Mouse (Mus musculus) forebrain, embryonic 14.5 days (tissue): ENCODE results near the gene Reep3. TPM values are rescaled to one million over a fixed set of nuclear protein-coding genes. Genes with fewer than 3 reads are reported as not detected.
A peak's percentile ranks its signal among the peaks of the same experiment; 100 is the strongest.

Experiments
- ATAC-seq: fragments of 200-750 bp; cut with Nextera tagmentation; 2 replicates; pipeline ENCODE4 v1.8.0; 2017; ENCODE audit warnings: mild to moderate bottlenecking, moderate library complexity
- DNase-seq: peaks from one replicate; pipeline ENCODE4 v3.0.0-alpha.2; 2015; ENCODE audit warnings: low spot score
- H3K27ac ChIP-seq: fragments of 300-500 bp; sonication (generic); 2 replicates; pipeline ENCODE4 v1.5.1; 2014; ENCODE audit warnings: low read depth, mild to moderate bottlenecking, control low read depth, low read length, moderate library complexity
- H3K27me3 ChIP-seq: fragments of 300-500 bp; sonication (generic); replicated peaks from 2 replicates; pipeline ENCODE4 v1.6.1; 2014; ENCODE audit warnings: low read length, control low read depth, mixed read lengths; ENCODE audit not compliant: control insufficient read depth, insufficient read depth
- H3K36me3 ChIP-seq: fragments of 300-500 bp; sonication (generic); 2 replicates; pipeline ENCODE4 v1.6.1; 2014; ENCODE audit warnings: low read length, control low read depth; ENCODE audit not compliant: control insufficient read depth, insufficient read depth
- H3K4me1 ChIP-seq: fragments of 300-500 bp; sonication (generic); 2 replicates; pipeline ENCODE4 v1.6.1; 2014; ENCODE audit warnings: antibody characterized with exemption, low read length, control low read depth; ENCODE audit not compliant: control insufficient read depth, insufficient read depth
- H3K4me2 ChIP-seq: fragments of 300-500 bp; sonication (generic); 2 replicates; pipeline ENCODE4 v1.6.1; 2014; ENCODE audit warnings: mild to moderate bottlenecking, control low read depth, low read length
- H3K4me3 ChIP-seq: fragments of 300-500 bp; sonication (generic); 2 replicates; pipeline ENCODE4 v1.5.1; 2014; ENCODE audit warnings: low read depth, low read length, control low read depth
- H3K9ac ChIP-seq: fragments of 300-500 bp; sonication (generic); 2 replicates; pipeline ENCODE4 v1.6.1; 2014; ENCODE audit warnings: mild to moderate bottlenecking, low read length, control low read depth, moderate library complexity
- H3K9me3 ChIP-seq: fragments of 300-500 bp; sonication (generic); replicated peaks from 2 replicates; pipeline ENCODE4 v1.6.1; 2016; ENCODE audit warnings: low read length, control low read depth, mixed read lengths; ENCODE audit not compliant: control insufficient read depth
- WGBS: fragments of 180-500 bp; shearing (Covaris S2); extraction: QIAGEN DNeasy Blood & Tissue Kit; methylation state at CpG from one replicate; pipeline ENCODE4 v1.1.7; 2014; 5-methylcytosine and 5-hydroxymethylcytosine counted together
- polyA plus RNA-seq: library from polyadenylated mRNA; unstranded; fragments of >200 nt; fragmentation: Nextera tagmentation; extraction: Ambion mirVana; gene quantifications from 2 replicates; pipeline ENCODE4 v1.2.1, GENCODE M21; 2014

Gene Reep3
- polyA plus RNA-seq, 1 experiment from 2014 or later: 26.7 TPM

- Histone ChIP-seq H3K9me3 (no peaks in the 10 kb centered on the region), H3K4me2 (no peak overlapping the region), H3K4me3 (no peak overlapping the region), H3K27ac (no peak overlapping the region), H3K9ac (no peak overlapping the region), H3K27me3 (no peaks in the 10 kb centered on the region), H3K36me3 (no peaks in the 10 kb centered on the region), H3K4me1 (no peaks in the 10 kb centered on the region)
- DNase-seq: peak; percentile 15
- 57% methylated on average over 4 of the region's 4 CpGs for WGBS
- no peak for ATAC-seq
Measured at GRCm38 (mm10) chr10:66974417-66974816, 122.3 kb downstream of the Reep3 start.

- WGBS: 77% methylated on average over 6 of the region's 6 CpGs
- no peak overlapping the region for H3K9ac ChIP-seq
- DNase-seq (peak; percentile 31), ATAC-seq (no peak)
- H3K9me3 ChIP-seq: no peaks in the 10 kb centered on the region
- H3K4me3 ChIP-seq: no peak overlapping the region
- H3K36me3 ChIP-seq: no peaks in the 10 kb centered on the region
- H3K27me3 ChIP-seq: no peaks in the 10 kb centered on the region
- no peak overlapping the region for H3K27ac ChIP-seq
- no peaks in the 10 kb centered on the region for H3K4me1 ChIP-seq
- no peak overlapping the region for H3K4me2 ChIP-seq
Measured at GRCm38 (mm10) chr10:66973866-66974265, 122.9 kb downstream of the Reep3 start.

- DNase-seq: no peak
- no peak overlapping the region for H3K27ac ChIP-seq
- no peak overlapping the region for H3K9ac ChIP-seq
- no peak for ATAC-seq
- H3K27me3 ChIP-seq: no peaks in the 10 kb centered on the region
- H3K36me3 ChIP-seq: no peaks in the 10 kb centered on the region
- H3K4me2 ChIP-seq: no peak overlapping the region
- no peaks in the 10 kb centered on the region for H3K9me3 ChIP-seq
- no peak overlapping the region for H3K4me3 ChIP-seq
- 72% methylated on average over 2 of the region's 2 CpGs for WGBS
- no peaks in the 10 kb centered on the region for H3K4me1 ChIP-seq
Measured at GRCm38 (mm10) chr10:66973274-66973673, 123.5 kb downstream of the Reep3 start.

- H3K4me1 ChIP-seq: no peaks in the 10 kb centered on the region
- DNase-seq: no peak
- H3K36me3 ChIP-seq: no peaks in the 10 kb centered on the region
- H3K27me3 ChIP-seq: no peaks in the 10 kb centered on the region
- H3K9ac ChIP-seq: no peak overlapping the region
- no peaks in the 10 kb centered on the region; the same call in 1 of the 2 replicates for H3K9me3 ChIP-seq
- 92% methylated on average over 23 of the region's 23 CpGs for WGBS
- H3K4me3 ChIP-seq: no peak overlapping the region
- no peak overlapping the region for H3K4me2 ChIP-seq
- ATAC-seq: no peak
- no peak overlapping the region for H3K27ac ChIP-seq
Measured at GRCm38 (mm10) chr10:66970336-66971115, 126.2 kb downstream of the Reep3 start.

- DNase-seq (no peak), ATAC-seq (no peak)
- Histone ChIP-seq H3K27ac (no peak overlapping the region), H3K9me3 (no peaks in the 10 kb centered on the region; the same call in 1 of the 2 replicates), H3K4me2 (no peak overlapping the region), H3K27me3 (no peaks in the 10 kb centered on the region), H3K9ac (no peak overlapping the region), H3K4me1 (no peaks in the 10 kb centered on the region), H3K36me3 (no peaks in the 10 kb centered on the region), H3K4me3 (no peak overlapping the region)
- 54% methylated on average over 2 of the region's 2 CpGs for WGBS
Measured at GRCm38 (mm10) chr10:66969581-66969980, 127.2 kb downstream of the Reep3 start.

GRCm38 (mm10) chr10:66969081-66969480 is 127.7 kb downstream of the Reep3 start:
- Histone ChIP-seq H3K27ac (no peak overlapping the region), H3K9ac (no peak overlapping the region), H3K4me2 (no peak overlapping the region), H3K4me1 (no peaks in the 10 kb centered on the region), H3K27me3 (no peaks in the 10 kb centered on the region), H3K9me3 (no peaks in the 10 kb centered on the region; the same call in 1 of the 2 replicates), H3K4me3 (no peak overlapping the region), H3K36me3 (no peaks in the 10 kb centered on the region)
- ATAC-seq: no peak
- no peak for DNase-seq
- 81% methylated on average over 5 of the region's 5 CpGs for WGBS

GRCm38 (mm10) chr10:66968541-66968940 is 128.2 kb downstream of the Reep3 start:
- ATAC-seq: peak; percentile 18; the same call in 1 of the 2 replicates
- Histone ChIP-seq H3K9ac (no peak overlapping the region), H3K27me3 (no peaks in the 10 kb centered on the region), H3K36me3 (no peaks in the 10 kb centered on the region), H3K27ac (no peak overlapping the region), H3K4me3 (no peak overlapping the region), H3K4me1 (no peaks in the 10 kb centered on the region), H3K9me3 (no peaks in the 10 kb centered on the region; the same call in 1 of the 2 replicates), H3K4me2 (no peak overlapping the region)
- DNase-seq: peak; percentile 32
- 35% methylated on average over 4 of the region's 4 CpGs for WGBS

GRCm38 (mm10) chr10:66966391-66967109 is 130.2 kb downstream of the Reep3 start:
- no peak overlapping the region for H3K9ac ChIP-seq
- DNase-seq: peak; percentile 79
- no peak overlapping the region for H3K4me2 ChIP-seq

GRCm38 (mm10) chr10:66960136-66960535 is 136.6 kb downstream of the Reep3 start:
- no peak for DNase-seq
- no peak overlapping the region for H3K4me3 ChIP-seq
- no peaks in the 10 kb centered on the region for H3K4me1 ChIP-seq
- H3K27me3 ChIP-seq: no peaks in the 10 kb centered on the region
- H3K4me2 ChIP-seq: no peak overlapping the region
- 92% methylated on average over 8 of the region's 8 CpGs for WGBS
- no peak for ATAC-seq
- H3K9me3 ChIP-seq: no peaks in the 10 kb centered on the region
- no peak overlapping the region for H3K27ac ChIP-seq
- no peaks in the 10 kb centered on the region for H3K36me3 ChIP-seq
- H3K9ac ChIP-seq: no peak overlapping the region

More at GRCm38 (mm10) chr10:66966391-66967109, 130.2 kb downstream of the Reep3 start:
- 66% methylated on average over 9 of the region's 9 CpGs for WGBS
- Histone ChIP-seq H3K4me3 (no peak overlapping the region), H3K27me3 (no peaks in the 10 kb centered on the region), H3K9me3 (no peaks in the 10 kb centered on the region; the same call in 1 of the 2 replicates), H3K36me3 (no peaks in the 10 kb centered on the region), H3K27ac (peak overlapping the region; percentile 52; the same call in 1 of the 2 replicates), H3K4me1 (no peaks in the 10 kb centered on the region)
- ATAC-seq: 0 out of 2 replicates have a peak, but pooled peaks have one; percentile 34
